Mouse (Mus musculus): ENCODE data around the gene Fus. TPM values are rescaled to one million over a fixed set of nuclear protein-coding genes. Genes with fewer than 3 reads are reported as not detected.

The Fus gene
- polyA plus RNA-seq, 2 experiments from 2014 or later, result 59.4 to 88.7 TPM

Other genes with a start within 250 kb of the Fus start
- not detected for gene Ctf2, start 235.3 kb upstream of the Fus start, polyA plus RNA-seq (2017; shearing (Covaris generic))
- gene Fbxl19, start 222.9 kb upstream of the Fus start, polyA plus RNA-seq (2017; shearing (Covaris generic)), result under 1 TPM; 0.12 to 0.62 TPM
- gene Orai3, start 197.6 kb upstream of the Fus start, polyA plus RNA-seq (2017; shearing (Covaris generic)), result 10 to 100 TPM; 12.8 to 15.4 TPM
- gene Setd1a, start 190.8 kb upstream of the Fus start, polyA plus RNA-seq (2017; shearing (Covaris generic)), result 1 to 10 TPM; 5.8 to 6.6 TPM
- under 1 TPM; 0.65 to 0.99 TPM for gene Gm49388, start 181.8 kb upstream of the Fus start, polyA plus RNA-seq (2017; shearing (Covaris generic))
- 1 to 10 TPM; 3.9 to 6.8 TPM for gene Hsd3b7, start 166.9 kb upstream of the Fus start, polyA plus RNA-seq (2017; shearing (Covaris generic))
- gene Stx4a, start 143.2 kb upstream of the Fus start, polyA plus RNA-seq (2017; shearing (Covaris generic)), result 100 to 1,000 TPM in 1 of 2 experiments, 10 to 100 TPM in 1; 62.0 to 110 TPM
- not detected for gene Stx1b, start 142.9 kb upstream of the Fus start, polyA plus RNA-seq (2017; shearing (Covaris generic))
- gene Zfp646, start 91.2 kb upstream of the Fus start, polyA plus RNA-seq (2017; shearing (Covaris generic)), result 10 to 100 TPM; 25.1 to 29.0 TPM
- 10 to 100 TPM in 1 of 2 experiments, 1 to 10 TPM in 1; 9.0 to 10.6 TPM for gene Zfp668, start 90.6 kb upstream of the Fus start, polyA plus RNA-seq (2017; shearing (Covaris generic))
- gene Prss53, start 76.5 kb upstream of the Fus start, polyA plus RNA-seq (2017; shearing (Covaris generic)), result 1 to 10 TPM in 1 of 2 experiments, under 1 TPM in 1; 0.85 to 1.2 TPM
- gene Gm21974, start 72.0 kb upstream of the Fus start, polyA plus RNA-seq (2017; shearing (Covaris generic)), result not detected
- 10 to 100 TPM; 43.3 to 58.0 TPM for gene Vkorc1, start 71.8 kb upstream of the Fus start, polyA plus RNA-seq (2017; shearing (Covaris generic))
- gene Bckdk, start 63.4 kb upstream of the Fus start, polyA plus RNA-seq (2017; shearing (Covaris generic)), result 100 to 1,000 TPM in 1 of 2 experiments, 10 to 100 TPM in 1; 59.0 to 108 TPM
- gene Kat8, start 54.9 kb upstream of the Fus start, polyA plus RNA-seq (2017; shearing (Covaris generic)), result 10 to 100 TPM; 39.8 to 41.9 TPM
- gene Prss8, start 37.4 kb upstream of the Fus start, polyA plus RNA-seq (2017; shearing (Covaris generic)), result not detected
- gene Prss36, start 20.7 kb upstream of the Fus start, polyA plus RNA-seq (2017; shearing (Covaris generic)), result 1 to 10 TPM; 2.5 to 4.3 TPM
- gene Pycard, start 26.4 kb downstream of the Fus start, polyA plus RNA-seq (2017; shearing (Covaris generic)), result 100 to 1,000 TPM; 247 to 260 TPM
- not detected for gene Trim72, start 36.5 kb downstream of the Fus start, polyA plus RNA-seq (2017; shearing (Covaris generic))
- gene Itgam, start 95.2 kb downstream of the Fus start, polyA plus RNA-seq (2017; shearing (Covaris generic)), result under 1 TPM; 0.56 to 0.70 TPM
- not detected for gene Gm49368, start 95.2 kb downstream of the Fus start, polyA plus RNA-seq (2017; shearing (Covaris generic))
- not detected for gene Itgax, start 162.1 kb downstream of the Fus start, polyA plus RNA-seq (2017; shearing (Covaris generic))
- gene Itgad, start 186.9 kb downstream of the Fus start, polyA plus RNA-seq (2017; shearing (Covaris generic)), result under 1 TPM in 1 of 2 experiments, not detected in 1; 0.15 TPM
- gene Cox6a2, start 238.9 kb downstream of the Fus start, polyA plus RNA-seq (2017; shearing (Covaris generic)), result under 1 TPM in 1 of 2 experiments, not detected in 1; 0.82 TPM